Mouse (Mus musculus): ENCODE results near the gene Zfp534. TPM values are rescaled to one million over a fixed set of nuclear protein-coding genes. Genes with fewer than 3 reads are reported as not detected.
A peak's percentile ranks its signal among the peaks of the same experiment; 100 is the strongest.
"Not testable (repeated sequence)": the region's sequence is repeated elsewhere in the genome, so short reads cannot be mapped to it uniquely, and the experiment has no call there.

The Zfp534 gene
- not detected in 2 replicates for polyA plus RNA-seq (2016; fragmentation: Nextera tagmentation; extraction: Ambion mirVana)

GRCm38 (mm10) chr4:147702453-147702852 lies at the start of gene Zfp534:
Zfp534 (minus strand) TSS chr4:147702553.
- not testable (repeated sequence) for H3K4me3 ChIP-seq (replicated peaks); H3K9ac ChIP-seq (replicated peaks); ATAC-seq (ENCODE audit: insufficient number of reproducible peaks, insufficient read depth, low FRiP score, low TSS enrichment, low read depth); H3K9me3 ChIP-seq; H3K36me3 ChIP-seq; H3K4me2 ChIP-seq; H3K27me3 ChIP-seq; H3K27ac ChIP-seq; H3K4me1 ChIP-seq (replicated peaks)
- WGBS = 67% methylated on average over 1 of the region's 3 CpGs

- not testable (repeated sequence) for H3K27ac ChIP-seq; H3K9ac ChIP-seq (replicated peaks); ATAC-seq (ENCODE audit: insufficient number of reproducible peaks, insufficient read depth, low FRiP score, low TSS enrichment, low read depth); H3K4me1 ChIP-seq (replicated peaks); H3K27me3 ChIP-seq; H3K36me3 ChIP-seq; H3K4me2 ChIP-seq; H3K4me3 ChIP-seq (replicated peaks)
- 95% methylated on average over 14 of the region's 15 CpGs for WGBS
- peaks cover 13% of the 10 kb centered on the region for H3K9me3 ChIP-seq
Observed at GRCm38 (mm10) chr4:147746255-147746654, 43.9 kb upstream of the Zfp534 start.

DNA sequence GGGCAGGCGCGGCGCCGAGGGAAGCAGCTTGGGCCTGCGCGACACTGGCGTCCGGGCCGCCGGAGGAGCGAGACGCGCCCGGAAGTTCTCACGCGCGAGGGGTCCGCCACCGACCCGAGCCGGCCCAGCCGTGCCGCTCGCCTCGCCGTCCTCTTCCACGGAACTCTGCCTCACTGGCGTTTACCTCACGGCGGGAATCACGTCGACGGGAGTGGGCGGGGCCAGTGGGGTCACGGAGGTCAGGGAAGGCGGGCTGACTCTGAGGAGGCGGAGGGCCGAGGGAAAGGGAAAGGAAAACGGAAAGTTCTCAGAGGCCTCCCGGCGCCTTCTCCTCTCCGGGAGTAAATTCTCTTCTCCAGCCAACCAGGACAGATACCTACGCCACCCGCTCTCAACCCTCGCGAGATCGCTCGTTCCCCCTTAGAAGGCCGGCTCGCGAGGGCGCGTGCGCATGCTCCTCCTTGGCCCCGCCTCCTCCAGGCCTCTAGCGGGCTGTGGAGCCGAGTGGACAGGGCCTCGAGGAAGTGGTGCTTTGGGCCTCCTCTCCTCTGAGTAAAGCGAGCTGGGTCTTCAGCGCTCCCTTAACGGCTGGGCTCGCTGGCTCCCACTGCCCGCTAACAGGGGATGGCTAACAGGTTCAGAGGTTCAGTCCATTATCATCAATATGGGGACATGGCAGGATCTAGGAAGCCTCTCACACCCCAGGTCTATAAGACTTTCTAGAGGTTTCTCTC lies 36.5 kb upstream of the Zfp534 start:
- WGBS = 31% methylated on average over 63 of the region's 63 CpGs
- H3K9me3 ChIP-seq; H3K36me3 ChIP-seq; ATAC-seq (ENCODE audit: insufficient number of reproducible peaks, insufficient read depth, low FRiP score, low TSS enrichment, low read depth); H3K27me3 ChIP-seq; H3K27ac ChIP-seq; H3K4me1 ChIP-seq (replicated peaks); H3K9ac ChIP-seq (replicated peaks): not testable (repeated sequence)
- Histone ChIP-seq H3K4me3 (replicated peaks) (peak overlapping the region; percentile 38), H3K4me2 (peak overlapping the region; percentile 52)

GRCm38 (mm10) chr4:147655245-147655644 lies 47.1 kb downstream of the Zfp534 start:
- H3K27ac ChIP-seq; H3K9me3 ChIP-seq; H3K36me3 ChIP-seq; H3K27me3 ChIP-seq; ATAC-seq (ENCODE audit: insufficient number of reproducible peaks, insufficient read depth, low FRiP score, low TSS enrichment, low read depth); H3K4me1 ChIP-seq (replicated peaks); H3K4me2 ChIP-seq; H3K9ac ChIP-seq (replicated peaks); H3K4me3 ChIP-seq (replicated peaks): not testable (repeated sequence)
- 92% methylated on average over 5 of the region's 5 CpGs for WGBS

DNA sequence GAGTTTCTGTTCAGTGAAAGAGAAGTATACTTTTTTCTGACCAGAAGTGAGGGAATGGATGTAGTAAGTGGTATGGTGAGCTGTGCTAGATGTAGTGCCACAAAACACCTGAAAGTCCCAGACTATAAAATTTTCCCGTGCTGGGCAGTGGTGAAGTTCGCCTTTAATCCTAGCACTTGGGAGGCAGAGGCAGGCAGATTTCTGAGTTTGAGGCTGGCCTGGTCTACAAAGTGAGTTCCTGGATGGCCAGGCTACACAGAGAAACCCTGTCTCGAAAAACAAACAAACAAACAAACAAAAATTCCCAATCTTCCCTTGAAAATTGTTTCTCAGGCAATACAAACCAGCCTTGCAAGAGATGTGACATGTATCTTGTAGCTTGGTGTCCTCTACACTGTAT lies 54.9 kb downstream of the Zfp534 start:
- ATAC-seq (ENCODE audit: insufficient number of reproducible peaks, insufficient read depth, low FRiP score, low TSS enrichment, low read depth); H3K4me2 ChIP-seq; H3K4me1 ChIP-seq (replicated peaks); H3K9me3 ChIP-seq; H3K27ac ChIP-seq; H3K9ac ChIP-seq (replicated peaks); H3K36me3 ChIP-seq; H3K27me3 ChIP-seq; H3K4me3 ChIP-seq (replicated peaks): not testable (repeated sequence)
- no CpG with 5 or more reads among the region's 3 CpGs for WGBS

- not testable (repeated sequence) for H3K4me2 ChIP-seq; H3K27me3 ChIP-seq; H3K36me3 ChIP-seq; H3K27ac ChIP-seq; H3K4me1 ChIP-seq (replicated peaks); H3K9me3 ChIP-seq; ATAC-seq (ENCODE audit: insufficient number of reproducible peaks, insufficient read depth, low FRiP score, low TSS enrichment, low read depth); H3K9ac ChIP-seq (replicated peaks); H3K4me3 ChIP-seq (replicated peaks)
- no CpG with 5 or more reads among the region's 6 CpGs for WGBS
Observed at GRCm38 (mm10) chr4:147642413-147642812, 59.9 kb downstream of the Zfp534 start, which contains the start of gene Zfp979. Zfp979 (minus strand) TSS chr4:147642513.

- H3K9me3 ChIP-seq; H3K4me2 ChIP-seq; H3K27me3 ChIP-seq; H3K27ac ChIP-seq; H3K4me3 ChIP-seq (replicated peaks); H3K4me1 ChIP-seq (replicated peaks); H3K36me3 ChIP-seq; H3K9ac ChIP-seq (replicated peaks); ATAC-seq (ENCODE audit: insufficient number of reproducible peaks, insufficient read depth, low FRiP score, low TSS enrichment, low read depth): not testable (repeated sequence)
- WGBS = 44% methylated on average over 2 of the region's 3 CpGs
Observed at GRCm38 (mm10) chr4:147641932-147642331, 60.4 kb downstream of the Zfp534 start.

GRCm38 (mm10) chr4:147633818-147634262 lies 68.5 kb downstream of the Zfp534 start:
- not testable (repeated sequence) for H3K9me3 ChIP-seq; H3K9ac ChIP-seq (replicated peaks); H3K4me2 ChIP-seq; H3K4me1 ChIP-seq (replicated peaks); H3K36me3 ChIP-seq; H3K27ac ChIP-seq; H3K4me3 ChIP-seq (replicated peaks); H3K27me3 ChIP-seq
- ATAC-seq (ENCODE audit: insufficient number of reproducible peaks, insufficient read depth, low FRiP score, low TSS enrichment, low read depth) = peak; percentile 76; the same call in 1 of the 2 replicates
- WGBS = no CpG with 5 or more reads among the region's 2 CpGs

Other genes starting within 250 kb of the Zfp534 start
- gene Zfp982, start 210.1 kb downstream of the Zfp534 start, polyA plus RNA-seq (2016; fragmentation: Nextera tagmentation; extraction: Ambion mirVana) = 13.6 and 16.5 TPM in 2 replicates
- 0.92 and 1.1 TPM in 2 replicates for gene Gm16503, start 162.3 kb downstream of the Zfp534 start, polyA plus RNA-seq (2016; fragmentation: Nextera tagmentation; extraction: Ambion mirVana)
- gene Zfp985, start 149.3 kb downstream of the Zfp534 start, polyA plus RNA-seq (2016; fragmentation: Nextera tagmentation; extraction: Ambion mirVana) = 0.18 and 0.46 TPM in 2 replicates
- gene Zfp979, start 60.0 kb downstream of the Zfp534 start, polyA plus RNA-seq (2016; fragmentation: Nextera tagmentation; extraction: Ambion mirVana) = 2.5 and 3.1 TPM in 2 replicates
- gene Zfp984, start 107.2 kb upstream of the Zfp534 start, polyA plus RNA-seq (2016; fragmentation: Nextera tagmentation; extraction: Ambion mirVana) = 8.0 and 8.4 TPM in 2 replicates
- 6.1 and 6.4 TPM in 2 replicates for gene Zfp933, start 145.8 kb upstream of the Zfp534 start, polyA plus RNA-seq (2016; fragmentation: Nextera tagmentation; extraction: Ambion mirVana)
- 48.4 and 49.1 TPM in 2 replicates for gene Miip, start 166.3 kb upstream of the Zfp534 start, polyA plus RNA-seq (2016; fragmentation: Nextera tagmentation; extraction: Ambion mirVana)
- 14.1 and 14.8 TPM in 2 replicates for gene Fv1, start 166.4 kb upstream of the Zfp534 start, polyA plus RNA-seq (2016; fragmentation: Nextera tagmentation; extraction: Ambion mirVana)
- 32.3 and 32.5 TPM in 2 replicates for gene Mfn2, start 202.2 kb upstream of the Zfp534 start, polyA plus RNA-seq (2016; fragmentation: Nextera tagmentation; extraction: Ambion mirVana)
- gene Plod1, start 234.2 kb upstream of the Zfp534 start, polyA plus RNA-seq (2016; fragmentation: Nextera tagmentation; extraction: Ambion mirVana) = 51.2 and 56.3 TPM in 2 replicates
- gene 2510039O18Rik, start 238.3 kb upstream of the Zfp534 start, polyA plus RNA-seq (2016; fragmentation: Nextera tagmentation; extraction: Ambion mirVana) = 23.5 and 26.0 TPM in 2 replicates